Mouse (Mus musculus) c-Kit-positive CD71-positive TER-119-negative erythroid progenitor cells, embryonic 14.5 days (primary cell): ENCODE data around the gene Arid1b.

Experiments used
- DNase-seq: peaks from one replicate; pipeline ENCODE4 v3.0.0-alpha.2; 2013; ENCODE audit warnings: low read depth

Gene Arid1b

GRCm38 (mm10) chr17:5377930-5378310 is 383.8 kb downstream of the Arid1b start:
- peak; percentile 46 for DNase-seq

- no peak for DNase-seq
Observed at GRCm38 (mm10) chr17:5385694-5386093, 391.6 kb downstream of the Arid1b start.

GRCm38 (mm10) chr17:5386885-5387545 is 392.9 kb downstream of the Arid1b start:
- no peak for DNase-seq

GRCm38 (mm10) chr17:5388351-5388750 is 394.2 kb downstream of the Arid1b start:
- no peak for DNase-seq

- DNase-seq, result no peak
Observed at GRCm38 (mm10) chr17:5390682-5391081, 396.6 kb downstream of the Arid1b start.

- no peak for DNase-seq
Observed at GRCm38 (mm10) chr17:5395454-5396205, 401.5 kb downstream of the Arid1b start.

- no peak for DNase-seq
Observed at GRCm38 (mm10) chr17:5396213-5396612, 402.1 kb downstream of the Arid1b start.
